ENCODE assay signal across 19 mouse cellular contexts in genomic region chr2:136402587-136402986, GRCm38 (mm10). TPM values are rescaled to one million over a fixed set of nuclear protein-coding genes. Genes with fewer than 3 reads are reported as not detected.
"Had no signal": no experiment of that assay in that cellular context is flagged by ENCODE, and none has a peak within 500 bp of the region (broad histone marks: within the 10 kb centered on the region; RNA-seq: fewer than 3 reads in every experiment).

No protein-coding gene starts in this region.

- H3K27ac ChIP-seq: intestine, embryonic 15.5 days; kidney, embryonic 15.5 days; liver, embryonic 13.5 days; stomach, postnatal 0 days had no signal

- H3K4me3 ChIP-seq: intestine, embryonic 15.5 days; kidney, embryonic 15.5 days; liver, embryonic 13.5 days had no signal

- H3K4me2 ChIP-seq: intestine, embryonic 15.5 days; kidney, embryonic 15.5 days; liver, embryonic 13.5 days; midbrain, embryonic 11.5 days had no signal

- H3K36me3 ChIP-seq: intestine, embryonic 15.5 days; kidney, embryonic 15.5 days; liver, embryonic 13.5 days had no signal

- H3K27me3 ChIP-seq: intestine, embryonic 15.5 days; kidney, embryonic 15.5 days; liver, embryonic 13.5 days had no signal

- DNase-seq: kidney, adult 11 months; kidney, adult 8-10 months; kidney, postnatal 10 days; kidney, postnatal 4 days; liver, embryonic 13.5 days; lung, adult 2 months; lung, postnatal 14 days; lung, postnatal 4 days; midbrain, embryonic 14.5 days; right cerebral cortex, postnatal 4 days; thymus, postnatal 25 days had no signal

- H3K4me1 ChIP-seq: intestine, embryonic 15.5 days; kidney, embryonic 15.5 days; liver, embryonic 13.5 days had no signal

- H3K9me3 ChIP-seq: intestine, embryonic 15.5 days; kidney, embryonic 15.5 days; liver, embryonic 13.5 days had no signal

- ATAC-seq: intestine, embryonic 15.5 days had no signal

- H3K9ac ChIP-seq: intestine, embryonic 15.5 days; kidney, embryonic 15.5 days; liver, embryonic 13.5 days had no signal

RNA-seq across cellular contexts. Expression of gene Pak7, which starts 14.8 kb away (rescaled TPM):
- total RNA-seq: liver, adult 2 months; megakaryocyte progenitor cell, adult 5-6 weeks; megakaryocyte-erythroid progenitor cell, adult 5-6 weeks had no signal
- polyA plus RNA-seq: liver, adult 2 months; thymus, postnatal 0 days had no signal
